Mouse (Mus musculus): ENCODE data around the gene Chpf2. TPM values are rescaled to one million over a fixed set of nuclear protein-coding genes. Genes with fewer than 3 reads are reported as not detected.
"Not testable (repeated sequence)": the region's sequence is repeated elsewhere in the genome, so short reads cannot be mapped to it uniquely, and the experiment has no call there.

Chpf2 gene
- polyA plus RNA-seq (2015; fragmentation: Nextera tagmentation; extraction: Ambion mirVana), result 10.5 and 13.4 TPM in 2 replicates

GRCm38 (mm10) chr5:24586547-24587199 is at the start of gene Chpf2:
Gene Chpf2 (plus strand): TSS chr5:24586741.
- Histone ChIP-seq H3K4me1 (replicated peaks) (peaks cover 44% of the 10 kb centered on the region), H3K36me3 (replicated peaks) (peaks cover 19% of the 10 kb centered on the region), H3K27ac (replicated peaks) (peak within 1 kb of the TSS; percentile 69), H3K9me3 (replicated peaks) (no peaks in the 10 kb centered on the region), H3K9ac (peak within 1 kb of the TSS; percentile 71), H3K27me3 (peaks cover 16% of the 10 kb centered on the region), H3K4me3 (replicated peaks) (peak within 1 kb of the TSS; percentile 81), H3K4me2 (peak within 1 kb of the TSS; percentile 77)
- ATAC-seq (ENCODE audit: insufficient read depth), result peak; percentile 83
- WGBS (ENCODE audit: insufficient replicate concordance), result 0% methylated on average over 43 of the region's 43 CpGs

GRCm38 (mm10) chr5:24537618-24538017 is 48.9 kb upstream of the Chpf2 start:
- H3K4me1 ChIP-seq (replicated peaks), result 0 out of 2 replicates have a peak, but pooled peaks cover 4% of the 10 kb centered on the region
- 55% methylated on average over 16 of the region's 16 CpGs for WGBS (ENCODE audit: insufficient replicate concordance)

GRCm38 (mm10) chr5:24539571-24540296 is 46.8 kb upstream of the Chpf2 start:
- H3K27ac ChIP-seq (replicated peaks), result no peak overlapping the region
- H3K9me3 ChIP-seq (replicated peaks), result no peaks in the 10 kb centered on the region
- H3K36me3 ChIP-seq (replicated peaks), result no peaks in the 10 kb centered on the region
- WGBS (ENCODE audit: insufficient replicate concordance), result 73% methylated on average over 22 of the region's 22 CpGs
- ATAC-seq (ENCODE audit: insufficient read depth), result no peak
- no peak overlapping the region for H3K4me3 ChIP-seq (replicated peaks)
- H3K4me1 ChIP-seq (replicated peaks), result 0 out of 2 replicates have a peak, but pooled peaks cover 4% of the 10 kb centered on the region
- H3K9ac ChIP-seq, result no peak overlapping the region
- H3K4me2 ChIP-seq, result no peak overlapping the region
- peaks cover 9% of the 10 kb centered on the region; the same call in 1 of the 2 replicates for H3K27me3 ChIP-seq

More at GRCm38 (mm10) chr5:24537618-24538017, 48.9 kb upstream of the Chpf2 start:
- Histone ChIP-seq H3K27ac (replicated peaks) (no peak overlapping the region), H3K9me3 (replicated peaks) (no peaks in the 10 kb centered on the region), H3K27me3 (peaks cover 16% of the 10 kb centered on the region), H3K4me3 (replicated peaks) (no peak overlapping the region), H3K36me3 (replicated peaks) (no peaks in the 10 kb centered on the region), H3K4me2 (no peak overlapping the region), H3K9ac (no peak overlapping the region)
- ATAC-seq (ENCODE audit: insufficient read depth), result no peak

DNA sequence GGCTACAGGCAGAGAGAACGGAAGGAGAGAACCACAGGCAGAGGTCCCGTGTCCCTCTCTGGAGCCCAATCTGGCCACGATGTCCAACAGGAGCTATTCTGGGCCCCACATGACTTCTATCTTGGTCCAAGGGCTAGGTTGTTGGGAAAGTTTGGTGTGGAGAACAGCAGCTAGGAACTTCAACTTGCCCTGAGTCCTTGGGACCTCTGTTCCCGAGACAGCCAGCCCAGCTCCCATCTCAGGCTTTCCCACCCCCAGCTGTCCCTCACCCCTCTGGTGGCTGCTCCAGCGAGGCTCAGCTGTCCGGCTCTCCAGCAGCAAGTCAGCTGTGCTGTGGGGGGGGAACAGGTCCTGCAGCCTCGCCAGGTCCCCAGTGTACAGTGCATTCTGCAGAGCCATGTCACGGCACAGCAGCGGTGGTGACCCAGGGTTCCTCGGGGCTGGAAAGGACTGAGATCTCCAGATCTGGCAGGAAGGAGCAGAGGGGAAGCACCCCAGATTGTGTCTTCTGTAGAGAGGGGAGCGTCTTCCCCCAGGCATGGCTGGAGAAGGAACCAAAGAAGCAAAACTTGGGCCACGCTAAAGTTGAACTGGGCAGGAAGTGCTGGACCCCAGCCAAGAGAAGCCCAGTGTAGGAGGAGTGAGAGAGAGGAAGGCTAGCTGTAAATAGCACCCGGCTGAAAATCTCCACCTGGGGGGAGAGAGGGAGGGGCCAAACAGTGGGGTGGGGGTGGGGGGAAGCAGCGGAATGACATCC is 46.0 kb upstream of the Chpf2 start, which contains the start of gene Asb10:
TSS of gene Asb10 (minus strand) at position 592 of the 757 bp plus-strand sequence.
- no peaks in the 10 kb centered on the region for H3K9me3 ChIP-seq (replicated peaks)
- WGBS (ENCODE audit: insufficient replicate concordance), result 13% methylated on average over 14 of the region's 14 CpGs
- 0 out of 2 replicates have a peak, but pooled peaks cover 4% of the 10 kb centered on the region for H3K4me1 ChIP-seq (replicated peaks)
- peak within 1 kb of the TSS; percentile 29 for H3K4me2 ChIP-seq
- H3K36me3 ChIP-seq (replicated peaks), result no peaks in the 10 kb centered on the region
- ATAC-seq (ENCODE audit: insufficient read depth), result no peak
- no peak within 1 kb of the TSS for H3K9ac ChIP-seq
- H3K27ac ChIP-seq (replicated peaks), result no peak within 1 kb of the TSS
- peaks cover 9% of the 10 kb centered on the region; the same call in 1 of the 2 replicates for H3K27me3 ChIP-seq
- no peak within 1 kb of the TSS for H3K4me3 ChIP-seq (replicated peaks)

DNA sequence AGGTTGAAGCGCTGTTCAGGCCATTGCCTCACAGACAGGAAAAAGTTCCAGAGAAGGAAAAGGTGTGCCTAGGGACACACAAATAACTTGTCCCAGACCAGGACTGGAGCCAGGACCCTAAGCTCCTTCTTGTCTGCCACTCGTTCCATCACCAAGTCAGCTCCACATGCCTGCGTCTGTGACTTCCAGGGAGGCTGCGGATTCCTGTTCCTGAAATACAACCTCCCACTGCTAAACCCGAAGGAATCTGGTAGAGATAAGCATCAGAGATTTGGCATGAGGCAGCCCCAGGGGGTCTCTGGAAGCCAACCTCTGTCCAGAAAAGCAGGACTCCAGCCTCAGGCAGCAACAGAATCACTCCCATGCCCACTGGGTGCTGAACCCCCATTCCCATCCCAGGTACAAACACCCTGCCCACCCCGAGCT is 45.4 kb upstream of the Chpf2 start:
- Histone ChIP-seq H3K4me2 (peak overlapping the region; percentile 29), H3K4me1 (replicated peaks) (0 out of 2 replicates have a peak, but pooled peaks cover 4% of the 10 kb centered on the region), H3K9me3 (replicated peaks) (no peaks in the 10 kb centered on the region), H3K27me3 (peaks cover 9% of the 10 kb centered on the region; the same call in 1 of the 2 replicates), H3K36me3 (replicated peaks) (no peaks in the 10 kb centered on the region), H3K4me3 (replicated peaks) (no peak overlapping the region), H3K9ac (no peak overlapping the region), H3K27ac (replicated peaks) (no peak overlapping the region)
- 20% methylated on average over 6 of the region's 6 CpGs for WGBS (ENCODE audit: insufficient replicate concordance)
- no peak for ATAC-seq (ENCODE audit: insufficient read depth)

GRCm38 (mm10) chr5:24542643-24543042 is 43.9 kb upstream of the Chpf2 start:
- H3K9ac ChIP-seq, result no peak overlapping the region
- 57% methylated on average over 7 of the region's 7 CpGs for WGBS (ENCODE audit: insufficient replicate concordance)

GRCm38 (mm10) chr5:24550598-24551316 is 35.8 kb upstream of the Chpf2 start:
- H3K4me3 ChIP-seq (replicated peaks), result no peak overlapping the region

More at GRCm38 (mm10) chr5:24542643-24543042, 43.9 kb upstream of the Chpf2 start:
- Histone ChIP-seq H3K4me2 (no peak overlapping the region), H3K36me3 (replicated peaks) (no peaks in the 10 kb centered on the region), H3K27ac (replicated peaks) (no peak overlapping the region), H3K4me1 (replicated peaks) (0 out of 2 replicates have a peak, but pooled peaks cover 4% of the 10 kb centered on the region), H3K4me3 (replicated peaks) (no peak overlapping the region), H3K27me3 (peaks cover 9% of the 10 kb centered on the region; the same call in 1 of the 2 replicates), H3K9me3 (replicated peaks) (no peaks in the 10 kb centered on the region)
- ATAC-seq (ENCODE audit: insufficient read depth), result no peak

DNA sequence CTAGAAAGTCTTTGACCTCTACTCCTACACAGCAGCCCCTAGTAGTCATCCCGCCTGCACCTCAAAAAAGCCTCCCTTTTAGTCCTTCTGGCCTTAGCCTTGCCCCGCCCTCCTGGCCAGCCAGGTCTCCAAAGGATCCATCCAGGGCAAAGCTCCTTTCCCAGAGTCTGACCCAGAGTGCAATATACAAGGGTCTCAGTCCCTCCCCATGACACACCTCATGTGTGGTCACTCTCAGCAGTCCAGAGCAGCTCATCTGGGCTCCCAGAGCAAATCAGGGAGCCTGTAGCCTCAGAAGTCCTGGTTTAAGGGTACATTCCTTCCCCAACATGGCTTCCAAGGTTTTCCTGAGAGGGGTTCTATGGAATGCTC is 35.2 kb upstream of the Chpf2 start:
- Histone ChIP-seq H3K4me1 (replicated peaks) (no peaks in the 10 kb centered on the region), H3K27me3 (peaks cover 50% of the 10 kb centered on the region), H3K9me3 (replicated peaks) (no peaks in the 10 kb centered on the region), H3K36me3 (replicated peaks) (no peaks in the 10 kb centered on the region), H3K27ac (replicated peaks) (no peak overlapping the region), H3K4me2 (no peak overlapping the region), H3K4me3 (replicated peaks) (no peak overlapping the region), H3K9ac (no peak overlapping the region)
- 22% methylated on average over 2 of the region's 2 CpGs for WGBS (ENCODE audit: insufficient replicate concordance)
- ATAC-seq (ENCODE audit: insufficient read depth), result no peak

More at GRCm38 (mm10) chr5:24550598-24551316, 35.8 kb upstream of the Chpf2 start:
- Histone ChIP-seq H3K27me3 (peaks cover 50% of the 10 kb centered on the region), H3K4me2 (no peak overlapping the region), H3K9ac (no peak overlapping the region), H3K9me3 (replicated peaks) (no peaks in the 10 kb centered on the region), H3K4me1 (replicated peaks) (no peaks in the 10 kb centered on the region), H3K36me3 (replicated peaks) (no peaks in the 10 kb centered on the region), H3K27ac (replicated peaks) (no peak overlapping the region)
- WGBS (ENCODE audit: insufficient replicate concordance), result 26% methylated on average over 26 of the region's 26 CpGs
- no peak for ATAC-seq (ENCODE audit: insufficient read depth)

GRCm38 (mm10) chr5:24553621-24554244 is 32.8 kb upstream of the Chpf2 start:
- Histone ChIP-seq H3K36me3 (replicated peaks) (no peaks in the 10 kb centered on the region), H3K27me3 (peaks cover 47% of the 10 kb centered on the region), H3K4me1 (replicated peaks) (no peaks in the 10 kb centered on the region), H3K9ac (no peak overlapping the region), H3K4me3 (replicated peaks) (no peak overlapping the region), H3K27ac (replicated peaks) (no peak overlapping the region), H3K4me2 (no peak overlapping the region), H3K9me3 (replicated peaks) (no peaks in the 10 kb centered on the region)
- ATAC-seq (ENCODE audit: insufficient read depth), result no peak
- 42% methylated on average over 5 of the region's 5 CpGs for WGBS (ENCODE audit: insufficient replicate concordance)

- not testable (repeated sequence) for H3K4me2 ChIP-seq; H3K27ac ChIP-seq (replicated peaks); ATAC-seq (ENCODE audit: insufficient read depth); H3K9me3 ChIP-seq (replicated peaks); H3K9ac ChIP-seq; H3K36me3 ChIP-seq (replicated peaks); H3K4me1 ChIP-seq (replicated peaks); H3K4me3 ChIP-seq (replicated peaks)
- 77% methylated on average over 7 of the region's 7 CpGs for WGBS (ENCODE audit: insufficient replicate concordance)
- H3K27me3 ChIP-seq, result peaks cover 35% of the 10 kb centered on the region
These were observed 31.2 kb upstream of the Chpf2 start for GRCm38 (mm10) chr5:24555335-24555734.

All from liver, embryonic 15.5 days (tissue).